Mouse (Mus musculus): ENCODE data around the gene Fbxo8.

Fbxo8 gene

DNA sequence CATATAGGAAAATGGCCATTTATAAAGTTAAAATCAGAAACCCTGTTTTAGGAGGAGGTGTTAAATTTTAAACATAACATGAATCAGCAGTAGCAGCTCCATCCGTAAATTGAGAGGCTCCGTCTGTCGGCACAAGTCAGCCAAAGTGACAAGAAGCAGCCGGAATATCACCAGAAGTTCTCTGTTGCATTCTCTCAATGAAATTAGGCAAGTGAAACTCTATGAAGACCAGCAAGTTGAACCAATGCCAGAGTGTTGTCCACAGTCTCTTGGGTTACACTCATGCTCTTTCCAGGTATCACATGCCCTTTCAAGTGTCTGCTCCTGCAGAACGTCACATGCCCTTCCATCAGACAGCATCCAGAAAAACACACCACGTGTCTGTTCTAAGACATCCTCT, 60.8 kb downstream of the Fbxo8 start:
- DNase-seq (ENCODE audit: low spot score in 2 of 2) = no peak

- no peak for DNase-seq (ENCODE audit: low spot score in 2 of 2)
These were observed 63.3 kb downstream of the Fbxo8 start for GRCm38 (mm10) chr8:56614235-56614634.

- peak in 1 of 2 experiments; percentile 64 for DNase-seq (ENCODE audit: low spot score in 2 of 2)
These were observed 64.1 kb downstream of the Fbxo8 start for GRCm38 (mm10) chr8:56615005-56615404.

GRCm38 (mm10) chr8:56616260-56616659, 65.4 kb downstream of the Fbxo8 start:
- peak in 1 of 2 experiments; percentile 34 for DNase-seq (ENCODE audit: low spot score in 2 of 2)

DNA sequence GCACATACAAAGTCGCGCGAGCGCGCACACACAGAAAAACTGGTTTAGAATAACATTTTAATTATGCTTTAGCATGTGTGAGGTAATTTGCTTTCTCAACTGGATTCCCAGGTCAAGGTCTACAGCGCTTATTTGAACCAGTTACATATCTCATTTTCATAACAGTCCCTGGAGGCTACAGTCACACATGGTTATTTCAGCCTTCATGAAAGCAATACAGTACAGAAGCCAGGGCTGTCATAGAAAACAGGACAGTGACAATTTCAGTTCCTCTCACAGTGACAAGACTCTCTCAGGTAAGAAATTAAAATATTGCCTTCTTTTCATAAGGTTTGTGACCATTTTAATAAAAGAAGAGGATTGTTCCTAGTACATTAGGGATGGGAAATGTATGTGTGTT, 66.4 kb downstream of the Fbxo8 start:
- DNase-seq (ENCODE audit: low spot score in 2 of 2) = no peak

GRCm38 (mm10) chr8:56619056-56619455, 68.2 kb downstream of the Fbxo8 start:
- no peak for DNase-seq (ENCODE audit: low spot score in 2 of 2)

DNA sequence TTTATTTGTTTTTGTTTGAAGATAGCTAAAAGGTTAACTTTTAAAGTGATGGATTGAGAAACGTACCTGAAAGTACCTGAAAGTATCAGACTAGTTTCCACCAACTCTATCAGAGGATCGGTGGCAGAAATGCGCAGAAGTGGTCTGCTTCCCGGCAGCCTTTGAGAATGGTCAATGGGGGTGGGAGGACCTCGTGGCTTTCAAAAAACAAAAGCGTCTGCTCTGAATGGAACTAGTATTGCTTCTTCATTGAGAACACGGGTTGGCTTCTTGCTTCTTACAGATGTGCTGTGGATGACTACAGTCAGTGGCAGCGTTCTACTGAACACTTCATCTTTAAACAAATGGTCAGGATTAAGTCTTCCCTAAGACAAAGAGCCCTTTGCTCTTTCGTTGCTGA, 68.7 kb downstream of the Fbxo8 start:
- DNase-seq (ENCODE audit: low spot score in 2 of 2) = no peak

- no peak for DNase-seq (ENCODE audit: low spot score in 2 of 2)
These were observed 69.8 kb downstream of the Fbxo8 start for GRCm38 (mm10) chr8:56620691-56621090.

DNA sequence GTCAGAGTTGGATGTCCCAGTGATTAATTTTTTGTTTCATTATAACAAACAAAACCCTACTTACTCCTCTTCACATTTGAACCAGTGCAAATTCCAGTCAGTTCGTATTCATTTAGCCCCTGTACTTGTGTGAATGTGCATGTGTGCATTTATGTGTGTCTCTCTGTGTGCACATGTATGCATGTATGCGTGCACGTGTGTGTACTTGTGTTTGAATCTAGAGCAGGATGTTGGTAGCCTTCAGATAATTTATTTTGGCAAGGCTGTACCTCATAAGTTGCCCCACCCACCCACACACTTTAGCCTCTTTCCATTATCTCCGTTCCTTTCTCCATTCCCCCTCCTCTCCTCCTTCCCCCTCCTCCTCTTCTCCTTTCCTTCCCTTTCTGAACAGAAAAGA, 70.2 kb downstream of the Fbxo8 start:
- DNase-seq (ENCODE audit: low spot score in 2 of 2) = no peak

- no peak for DNase-seq (ENCODE audit: low spot score in 2 of 2)
These were observed 71.7 kb downstream of the Fbxo8 start for GRCm38 (mm10) chr8:56622470-56623024.

GRCm38 (mm10) chr8:56623346-56623745, 72.5 kb downstream of the Fbxo8 start:
- no peak for DNase-seq (ENCODE audit: low spot score in 2 of 2)

- peak in 1 of 2 experiments; percentile 68 for DNase-seq (ENCODE audit: low spot score in 2 of 2)
These were observed 78.3 kb downstream of the Fbxo8 start for GRCm38 (mm10) chr8:56629160-56629559.

GRCm38 (mm10) chr8:56639277-56639676, 88.4 kb downstream of the Fbxo8 start:
- no peak for DNase-seq (ENCODE audit: low spot score in 2 of 2)

All from cerebellum, postnatal 4 days (tissue).